Mouse (Mus musculus): ENCODE results near the gene Cfap57. TPM values are rescaled to one million over a fixed set of nuclear protein-coding genes. Genes with fewer than 3 reads are reported as not detected.
A peak's percentile ranks its signal among the peaks of the same experiment; 100 is the strongest.

Cfap57 gene
- polyA plus RNA-seq, 1 experiment from 2014 or later = 0.41 TPM

- H3K27ac ChIP-seq (ENCODE audit: low read depth) = no peak overlapping the region
- no peak overlapping the region for H3K4me3 ChIP-seq (ENCODE audit: low read depth, low read length)
- no peak for ATAC-seq (replicated peaks; ENCODE audit: low FRiP score, low TSS enrichment, low read depth)
- no peak overlapping the region for H3K4me2 ChIP-seq (ENCODE audit: low read length)
- no peaks in the 10 kb centered on the region for H3K36me3 ChIP-seq (ENCODE audit: control insufficient read depth, insufficient read depth, low read length)
- no peaks in the 10 kb centered on the region for H3K4me1 ChIP-seq (replicated peaks; ENCODE audit: control insufficient read depth, insufficient read depth, low read length)
- H3K27me3 ChIP-seq (replicated peaks; ENCODE audit: control insufficient read depth, insufficient read depth, low read length) = 0 out of 2 replicates have a peak, but pooled peaks cover 3% of the 10 kb centered on the region
- 30% methylated on average over 11 of the region's 11 CpGs for WGBS
- peaks cover 5% of the 10 kb centered on the region; the same call in 1 of the 2 replicates for H3K9me3 ChIP-seq (ENCODE audit: control insufficient read depth, low read length)
- no peak overlapping the region for H3K9ac ChIP-seq (ENCODE audit: low read length)
- peak; percentile 55 for DNase-seq (ENCODE audit: low spot score)
Measured at GRCm38 (mm10) chr4:118612619-118613018, 8.0 kb downstream of the Cfap57 start.

GRCm38 (mm10) chr4:118609836-118610235 is 10.7 kb downstream of the Cfap57 start:
- Histone ChIP-seq H3K27me3 (replicated peaks; ENCODE audit: control insufficient read depth, insufficient read depth, low read length) (0 out of 2 replicates have a peak, but pooled peaks cover 3% of the 10 kb centered on the region), H3K9ac (ENCODE audit: low read length) (no peak overlapping the region), H3K4me1 (replicated peaks; ENCODE audit: control insufficient read depth, insufficient read depth, low read length) (no peaks in the 10 kb centered on the region), H3K9me3 (ENCODE audit: control insufficient read depth, low read length) (no peaks in the 10 kb centered on the region), H3K27ac (ENCODE audit: low read depth) (no peak overlapping the region), H3K4me2 (ENCODE audit: low read length) (no peak overlapping the region), H3K4me3 (ENCODE audit: low read depth, low read length) (no peak overlapping the region), H3K36me3 (ENCODE audit: control insufficient read depth, insufficient read depth, low read length) (no peaks in the 10 kb centered on the region)
- no peak for DNase-seq (ENCODE audit: low spot score)
- ATAC-seq (replicated peaks; ENCODE audit: low FRiP score, low TSS enrichment, low read depth) = no peak
- WGBS = 68% methylated on average over 3 of the region's 3 CpGs

GRCm38 (mm10) chr4:118604065-118604464 is 16.5 kb downstream of the Cfap57 start:
- no peak for ATAC-seq (replicated peaks; ENCODE audit: low FRiP score, low TSS enrichment, low read depth)

GRCm38 (mm10) chr4:118589733-118590130 is 30.8 kb downstream of the Cfap57 start:
- H3K36me3 ChIP-seq (ENCODE audit: control insufficient read depth, insufficient read depth, low read length) = no peaks in the 10 kb centered on the region
- no peaks in the 10 kb centered on the region; the same call in 1 of the 2 replicates for H3K4me1 ChIP-seq (replicated peaks; ENCODE audit: control insufficient read depth, insufficient read depth, low read length)
- H3K9me3 ChIP-seq (ENCODE audit: control insufficient read depth, low read length) = 0 out of 2 replicates have a peak, but pooled peaks cover 1% of the 10 kb centered on the region
- H3K27ac ChIP-seq (ENCODE audit: low read depth) = no peak overlapping the region
- ATAC-seq (replicated peaks; ENCODE audit: low FRiP score, low TSS enrichment, low read depth) (no peak), DNase-seq (ENCODE audit: low spot score) (no peak)
- WGBS = 17% methylated on average over 7 of the region's 7 CpGs
- no peak overlapping the region for H3K4me3 ChIP-seq (ENCODE audit: low read depth, low read length)
- H3K4me2 ChIP-seq (ENCODE audit: low read length) = no peak overlapping the region
- no peak overlapping the region for H3K9ac ChIP-seq (ENCODE audit: low read length)
- no peaks in the 10 kb centered on the region for H3K27me3 ChIP-seq (replicated peaks; ENCODE audit: control insufficient read depth, insufficient read depth, low read length)

More at GRCm38 (mm10) chr4:118604065-118604464, 16.5 kb downstream of the Cfap57 start:
- Histone ChIP-seq H3K4me3 (ENCODE audit: low read depth, low read length) (no peak overlapping the region), H3K9ac (ENCODE audit: low read length) (no peak overlapping the region), H3K4me1 (replicated peaks; ENCODE audit: control insufficient read depth, insufficient read depth, low read length) (no peaks in the 10 kb centered on the region), H3K27me3 (replicated peaks; ENCODE audit: control insufficient read depth, insufficient read depth, low read length) (no peaks in the 10 kb centered on the region), H3K36me3 (ENCODE audit: control insufficient read depth, insufficient read depth, low read length) (no peaks in the 10 kb centered on the region), H3K4me2 (ENCODE audit: low read length) (no peak overlapping the region), H3K27ac (ENCODE audit: low read depth) (no peak overlapping the region), H3K9me3 (ENCODE audit: control insufficient read depth, low read length) (no peaks in the 10 kb centered on the region)
- 28% methylated on average over 4 of the region's 4 CpGs for WGBS
- DNase-seq (ENCODE audit: low spot score) = no peak

GRCm38 (mm10) chr4:118589053-118589732 is 31.4 kb downstream of the Cfap57 start:
- H3K36me3 ChIP-seq (ENCODE audit: control insufficient read depth, insufficient read depth, low read length) = no peaks in the 10 kb centered on the region
- H3K4me3 ChIP-seq (ENCODE audit: low read depth, low read length) = no peak overlapping the region
- DNase-seq (ENCODE audit: low spot score) (no peak), ATAC-seq (replicated peaks; ENCODE audit: low FRiP score, low TSS enrichment, low read depth) (no peak)
- WGBS = 69% methylated on average over 12 of the region's 12 CpGs
- H3K9ac ChIP-seq (ENCODE audit: low read length) = no peak overlapping the region
- H3K4me2 ChIP-seq (ENCODE audit: low read length) = no peak overlapping the region
- H3K27ac ChIP-seq (ENCODE audit: low read depth) = no peak overlapping the region
- H3K27me3 ChIP-seq (replicated peaks; ENCODE audit: control insufficient read depth, insufficient read depth, low read length) = no peaks in the 10 kb centered on the region
- H3K4me1 ChIP-seq (replicated peaks; ENCODE audit: control insufficient read depth, insufficient read depth, low read length) = no peaks in the 10 kb centered on the region; the same call in 1 of the 2 replicates
- 0 out of 2 replicates have a peak, but pooled peaks cover 3% of the 10 kb centered on the region for H3K9me3 ChIP-seq (ENCODE audit: control insufficient read depth, low read length)

- DNase-seq (ENCODE audit: low spot score) = no peak
- H3K27ac ChIP-seq (ENCODE audit: low read depth) = no peak overlapping the region
- H3K4me1 ChIP-seq (replicated peaks; ENCODE audit: control insufficient read depth, insufficient read depth, low read length) = no peaks in the 10 kb centered on the region; the same call in 1 of the 2 replicates
- no peak overlapping the region for H3K4me2 ChIP-seq (ENCODE audit: low read length)
- ATAC-seq (replicated peaks; ENCODE audit: low FRiP score, low TSS enrichment, low read depth) = no peak
- H3K36me3 ChIP-seq (ENCODE audit: control insufficient read depth, insufficient read depth, low read length) = no peaks in the 10 kb centered on the region
- 89% methylated on average over 8 of the region's 8 CpGs for WGBS
- no peak overlapping the region for H3K9ac ChIP-seq (ENCODE audit: low read length)
- H3K4me3 ChIP-seq (ENCODE audit: low read depth, low read length) = no peak overlapping the region
- H3K9me3 ChIP-seq (ENCODE audit: control insufficient read depth, low read length) = 0 out of 2 replicates have a peak, but pooled peaks cover 3% of the 10 kb centered on the region
- no peaks in the 10 kb centered on the region for H3K27me3 ChIP-seq (replicated peaks; ENCODE audit: control insufficient read depth, insufficient read depth, low read length)
Measured at GRCm38 (mm10) chr4:118582629-118583028, 37.9 kb downstream of the Cfap57 start.

- 0 out of 2 replicates have a peak, but pooled peaks cover 3% of the 10 kb centered on the region for H3K9me3 ChIP-seq (ENCODE audit: control insufficient read depth, low read length)
- H3K27ac ChIP-seq (ENCODE audit: low read depth) = no peak overlapping the region
- H3K9ac ChIP-seq (ENCODE audit: low read length) = no peak overlapping the region
- no peaks in the 10 kb centered on the region for H3K36me3 ChIP-seq (ENCODE audit: control insufficient read depth, insufficient read depth, low read length)
- DNase-seq (ENCODE audit: low spot score) (no peak), ATAC-seq (replicated peaks; ENCODE audit: low FRiP score, low TSS enrichment, low read depth) (no peak)
- 39% methylated on average over 11 of the region's 11 CpGs for WGBS
- no peaks in the 10 kb centered on the region for H3K4me1 ChIP-seq (replicated peaks; ENCODE audit: control insufficient read depth, insufficient read depth, low read length)
- no peak overlapping the region for H3K4me3 ChIP-seq (ENCODE audit: low read depth, low read length)
- H3K4me2 ChIP-seq (ENCODE audit: low read length) = no peak overlapping the region
- H3K27me3 ChIP-seq (replicated peaks; ENCODE audit: control insufficient read depth, insufficient read depth, low read length) = no peaks in the 10 kb centered on the region
Measured at GRCm38 (mm10) chr4:118581508-118581907, 39.1 kb downstream of the Cfap57 start.

- no peaks in the 10 kb centered on the region for H3K9me3 ChIP-seq (ENCODE audit: control insufficient read depth, low read length)
- H3K9ac ChIP-seq (ENCODE audit: low read length) = no peak overlapping the region
- no peak for ATAC-seq (replicated peaks; ENCODE audit: low FRiP score, low TSS enrichment, low read depth)
- H3K27me3 ChIP-seq (replicated peaks; ENCODE audit: control insufficient read depth, insufficient read depth, low read length) = no peaks in the 10 kb centered on the region
- 52% methylated on average over 13 of the region's 13 CpGs for WGBS
- DNase-seq (ENCODE audit: low spot score) = no peak
- no peaks in the 10 kb centered on the region for H3K36me3 ChIP-seq (ENCODE audit: control insufficient read depth, insufficient read depth, low read length)
- H3K4me3 ChIP-seq (ENCODE audit: low read depth, low read length) = no peak overlapping the region
- no peak overlapping the region for H3K4me2 ChIP-seq (ENCODE audit: low read length)
- no peak overlapping the region for H3K27ac ChIP-seq (ENCODE audit: low read depth)
- H3K4me1 ChIP-seq (replicated peaks; ENCODE audit: control insufficient read depth, insufficient read depth, low read length) = no peaks in the 10 kb centered on the region
Measured at GRCm38 (mm10) chr4:118579313-118579712, 41.3 kb downstream of the Cfap57 start.

- no peaks in the 10 kb centered on the region for H3K36me3 ChIP-seq (ENCODE audit: control insufficient read depth, insufficient read depth, low read length)
Measured at GRCm38 (mm10) chr4:118576097-118576496, 44.5 kb downstream of the Cfap57 start.

More at GRCm38 (mm10) chr4:118576097-118576496, 44.5 kb downstream of the Cfap57 start:
- no peaks in the 10 kb centered on the region for H3K4me1 ChIP-seq (replicated peaks; ENCODE audit: control insufficient read depth, insufficient read depth, low read length)
- no peak overlapping the region for H3K4me2 ChIP-seq (ENCODE audit: low read length)
- no peaks in the 10 kb centered on the region for H3K9me3 ChIP-seq (ENCODE audit: control insufficient read depth, low read length)
- ATAC-seq (replicated peaks; ENCODE audit: low FRiP score, low TSS enrichment, low read depth) = no peak
- no peak overlapping the region for H3K9ac ChIP-seq (ENCODE audit: low read length)
- no peak overlapping the region for H3K27ac ChIP-seq (ENCODE audit: low read depth)
- peak; percentile 95 for DNase-seq (ENCODE audit: low spot score)
- H3K27me3 ChIP-seq (replicated peaks; ENCODE audit: control insufficient read depth, insufficient read depth, low read length) = no peaks in the 10 kb centered on the region
- H3K4me3 ChIP-seq (ENCODE audit: low read depth, low read length) = no peak overlapping the region
- 5% methylated on average over 6 of the region's 6 CpGs for WGBS
